In genomic region chr16:18288166-18288565, GRCm38 (mm10) we compare ENCODE assay signal across 8 mouse cellular contexts. TPM values are rescaled to one million over a fixed set of nuclear protein-coding genes. Genes with fewer than 3 reads are reported as not detected.
A peak's percentile ranks its signal among the peaks of the same experiment; 100 is the strongest.
DNase-seq lines count a peak whose midpoint lies in the region; ATAC-seq and TF ChIP-seq lines count a peak whose summit lies in the region.

No protein-coding gene starts in this region.

- peak overlapping the region; percentile 72 for H3K4me2 ChIP-seq in forebrain, embryonic 12.5 days
- H3K4me2 ChIP-seq in limb, embryonic 11.5 days (ENCODE audit: low read depth, severe bottlenecking) = peak overlapping the region; percentile 88
- H3K4me2 ChIP-seq in neural tube, embryonic 14.5 days (ENCODE audit: low read depth, low read length) = peak overlapping the region; percentile 78

- peak overlapping the region; percentile 90; the same call in 1 of the 2 replicates for H3K27ac ChIP-seq in forebrain, embryonic 12.5 days
- no peak overlapping the region for H3K27ac ChIP-seq in limb, embryonic 11.5 days (replicated peaks; ENCODE audit: low read depth, low read length)
- no peak overlapping the region; the same call in 1 of the 2 replicates for H3K27ac ChIP-seq in neural tube, embryonic 14.5 days (ENCODE audit: low read depth, low read length)

- DNase-seq in lung, adult 2 months = no peak
- no peak for DNase-seq in lung, postnatal 25 days (ENCODE audit: low spot score)
- DNase-seq in adrenal gland, postnatal 36 days = peak; percentile 9 to 21
- DNase-seq in limb, embryonic 11.5 days (ENCODE audit: low spot score) = peak; percentile 36
- no peak for DNase-seq in gastrocnemius, postnatal 25 days
- DNase-seq in spleen, postnatal 36 days (ENCODE audit: low spot score in 2 of 2) = no peak

- no peaks in the 10 kb centered on the region for H3K27me3 ChIP-seq in forebrain, embryonic 12.5 days
- H3K27me3 ChIP-seq in limb, embryonic 11.5 days (ENCODE audit: control insufficient read depth, insufficient read depth, low read length) = no peaks in the 10 kb centered on the region
- no peaks in the 10 kb centered on the region for H3K27me3 ChIP-seq in neural tube, embryonic 14.5 days (ENCODE audit: control insufficient read depth, insufficient read depth, low read length)

- ATAC-seq in forebrain, embryonic 12.5 days (ENCODE audit: low FRiP score) = no peak
- no peak for ATAC-seq in limb, embryonic 11.5 days (ENCODE audit: insufficient number of reproducible peaks, low FRiP score, low TSS enrichment, low read depth)
- no peak for ATAC-seq in neural tube, embryonic 14.5 days (ENCODE audit: low read depth)

- TF ChIP-seq CTCF in lung, adult 2 months (IDR thresholded peaks at IDR 0.05; ENCODE audit: insufficient read depth, low read length) = no peak

- H3K9ac ChIP-seq in forebrain, embryonic 12.5 days = peak overlapping the region; percentile 97
- peak overlapping the region; percentile 89 for H3K9ac ChIP-seq in limb, embryonic 11.5 days (ENCODE audit: low read length)
- H3K9ac ChIP-seq in neural tube, embryonic 14.5 days (replicated peaks; ENCODE audit: low read depth, low read length) = peak overlapping the region; percentile 90

- H3K4me1 ChIP-seq in lung, adult 2 months (ENCODE audit: control insufficient read depth, insufficient read depth, low read length) = peaks cover 13% of the 10 kb centered on the region
- H3K4me1 ChIP-seq in forebrain, embryonic 12.5 days = peaks cover 31% of the 10 kb centered on the region
- peaks cover 11% of the 10 kb centered on the region for H3K4me1 ChIP-seq in limb, embryonic 11.5 days (ENCODE audit: control insufficient read depth, insufficient read depth, low read length)
- H3K4me1 ChIP-seq in neural tube, embryonic 14.5 days (ENCODE audit: control insufficient read depth, insufficient read depth, low read length) = peaks cover 23% of the 10 kb centered on the region

- H3K9me3 ChIP-seq in forebrain, embryonic 12.5 days = no peaks in the 10 kb centered on the region
- H3K9me3 ChIP-seq in limb, embryonic 11.5 days (ENCODE audit: control insufficient read depth, low read length) = no peaks in the 10 kb centered on the region
- H3K9me3 ChIP-seq in neural tube, embryonic 14.5 days (ENCODE audit: control insufficient read depth, low read length) = no peaks in the 10 kb centered on the region

- no peak for TF ChIP-seq POLR2A in lung, adult 2 months (IDR thresholded peaks at IDR 0.05; ENCODE audit: borderline replicate concordance, extremely low read depth, low read depth, low read length)

- peaks cover 40% of the 10 kb centered on the region for H3K36me3 ChIP-seq in forebrain, embryonic 12.5 days (replicated peaks)
- H3K36me3 ChIP-seq in limb, embryonic 11.5 days (ENCODE audit: control insufficient read depth, insufficient read depth, low read length) = peaks cover 12% of the 10 kb centered on the region
- peaks cover 18% of the 10 kb centered on the region for H3K36me3 ChIP-seq in neural tube, embryonic 14.5 days (ENCODE audit: control insufficient read depth, insufficient read depth, low read length)

- WGBS in lung, adult 2 months = 0% methylated on average over 4 of the region's 4 CpGs
- 2% methylated on average over 4 of the region's 4 CpGs for WGBS in forebrain, embryonic 12.5 days
- 2% methylated on average over 4 of the region's 4 CpGs for WGBS in limb, embryonic 11.5 days
- 2% methylated on average over 4 of the region's 4 CpGs for WGBS in neural tube, embryonic 14.5 days

- H3K4me3 ChIP-seq in lung, adult 2 months (replicated peaks; ENCODE audit: extremely low read depth, low read depth, low read length) = peak overlapping the region; percentile 83
- peak overlapping the region; percentile 88 for H3K4me3 ChIP-seq in forebrain, embryonic 12.5 days (replicated peaks)
- peak overlapping the region; percentile 72 for H3K4me3 ChIP-seq in limb, embryonic 11.5 days (ENCODE audit: low read depth, low read length)
- peak overlapping the region; percentile 96 for H3K4me3 ChIP-seq in neural tube, embryonic 14.5 days (ENCODE audit: low read depth, low read length)

RNA-seq across cellular contexts. Expression of gene Dgcr8, which starts 0.9 kb away (rescaled TPM):
- 16.0 and 22.3 TPM in 2 replicates for polyA plus RNA-seq in lung, adult 2 months (2012; rRNA removed)
- total RNA-seq in adrenal gland, postnatal 36 days (2021) = 10 to 100 TPM; 27.6 to 32.2 TPM
- polyA plus RNA-seq in forebrain, embryonic 12.5 days (2016; fragmentation: Nextera tagmentation; extraction: Ambion mirVana) = 40.8 and 44.2 TPM in 2 replicates
- polyA plus RNA-seq in limb, embryonic 11.5 days (2014; fragmentation: Nextera tagmentation; extraction: Ambion mirVana) = 42.7 and 48.2 TPM in 2 replicates
- 40.8 and 42.1 TPM in 2 replicates for polyA plus RNA-seq in neural tube, embryonic 14.5 days (2014; fragmentation: Nextera tagmentation; extraction: Ambion mirVana)
- total RNA-seq in gastrocnemius, postnatal 25 days (2021) = 10 to 100 TPM; 14.7 to 16.2 TPM

RNA-seq across cellular contexts. Expression of gene Gm49776, which starts 30.0 kb away (rescaled TPM):
- polyA plus RNA-seq in lung, adult 2 months (2012; rRNA removed) = 0.34 TPM in 1 of 2 replicates, not detected in the other
- total RNA-seq in adrenal gland, postnatal 36 days (2021) = under 1 TPM in 1 of 2 experiments, not detected in 1; 0.86 TPM
- 3.4 TPM in 1 of 2 replicates, not detected in the other for polyA plus RNA-seq in forebrain, embryonic 12.5 days (2016; fragmentation: Nextera tagmentation; extraction: Ambion mirVana)
- 1.3 and 1.7 TPM in 2 replicates for polyA plus RNA-seq in limb, embryonic 11.5 days (2014; fragmentation: Nextera tagmentation; extraction: Ambion mirVana)
- polyA plus RNA-seq in neural tube, embryonic 14.5 days (2014; fragmentation: Nextera tagmentation; extraction: Ambion mirVana) = not detected in 2 replicates
- not detected for total RNA-seq in gastrocnemius, postnatal 25 days (2021)

RNA-seq across cellular contexts. Expression of gene Ranbp1, which starts 39.6 kb away (rescaled TPM):
- polyA plus RNA-seq in lung, adult 2 months (2012; rRNA removed) = 31.5 and 34.8 TPM in 2 replicates
- total RNA-seq in adrenal gland, postnatal 36 days (2021) = 100 to 1,000 TPM; 137 to 164 TPM
- 983 and 1,008 TPM in 2 replicates for polyA plus RNA-seq in forebrain, embryonic 12.5 days (2016; fragmentation: Nextera tagmentation; extraction: Ambion mirVana)
- polyA plus RNA-seq in limb, embryonic 11.5 days (2014; fragmentation: Nextera tagmentation; extraction: Ambion mirVana) = 1,289 and 1,302 TPM in 2 replicates
- polyA plus RNA-seq in neural tube, embryonic 14.5 days (2014; fragmentation: Nextera tagmentation; extraction: Ambion mirVana) = 400 and 407 TPM in 2 replicates
- total RNA-seq in gastrocnemius, postnatal 25 days (2021) = 10 to 100 TPM; 21.6 to 24.7 TPM

RNA-seq across cellular contexts. Expression of gene Trmt2a, which starts 39.7 kb away (rescaled TPM):
- polyA plus RNA-seq in lung, adult 2 months (2012; rRNA removed) = 41.9 and 55.2 TPM in 2 replicates
- total RNA-seq in adrenal gland, postnatal 36 days (2021) = 10 to 100 TPM; 46.5 to 47.1 TPM
- polyA plus RNA-seq in forebrain, embryonic 12.5 days (2016; fragmentation: Nextera tagmentation; extraction: Ambion mirVana) = 111 and 118 TPM in 2 replicates
- polyA plus RNA-seq in limb, embryonic 11.5 days (2014; fragmentation: Nextera tagmentation; extraction: Ambion mirVana) = 95.8 and 96.0 TPM in 2 replicates
- 78.4 and 81.5 TPM in 2 replicates for polyA plus RNA-seq in neural tube, embryonic 14.5 days (2014; fragmentation: Nextera tagmentation; extraction: Ambion mirVana)
- total RNA-seq in gastrocnemius, postnatal 25 days (2021) = 1 to 10 TPM; 9.6 to 10.0 TPM

RNA-seq across cellular contexts. Expression of gene Zdhhc8, which starts 53.2 kb away (rescaled TPM):
- 98.7 and 124 TPM in 2 replicates for polyA plus RNA-seq in lung, adult 2 months (2012; rRNA removed)
- total RNA-seq in adrenal gland, postnatal 36 days (2021) = 10 to 100 TPM; 20.2 to 23.1 TPM
- polyA plus RNA-seq in forebrain, embryonic 12.5 days (2016; fragmentation: Nextera tagmentation; extraction: Ambion mirVana) = 15.7 and 16.9 TPM in 2 replicates
- 14.5 and 14.6 TPM in 2 replicates for polyA plus RNA-seq in limb, embryonic 11.5 days (2014; fragmentation: Nextera tagmentation; extraction: Ambion mirVana)
- polyA plus RNA-seq in neural tube, embryonic 14.5 days (2014; fragmentation: Nextera tagmentation; extraction: Ambion mirVana) = 12.2 and 13.9 TPM in 2 replicates
- 10 to 100 TPM; 21.6 to 26.6 TPM for total RNA-seq in gastrocnemius, postnatal 25 days (2021)

Comparison
In these comparisons a context has a peak if more than half of its experiments do, and no peak if none do; other contexts are left out.
1. DNase-seq: peak in adrenal gland, postnatal 36 days (2 of 2) and limb, embryonic 11.5 days (single experiment); none in lung, adult 2 months (single experiment), lung, postnatal 25 days (single experiment), gastrocnemius, postnatal 25 days (single experiment) and spleen, postnatal 36 days (0 of 2).
2. RNA of gene Ranbp1, which starts 39.6 kb away (polyA plus RNA-seq): 1,289 to 1,302 TPM in limb, embryonic 11.5 days, 983 to 1,008 TPM in forebrain, embryonic 12.5 days and 400 to 407 TPM in neural tube, embryonic 14.5 days; 31.5 to 34.8 TPM in lung, adult 2 months; every median in the first group is over 10 times any median in the second.
3. Peak in every context shown above with its lines, with median percentiles within 50 percentile points of each other: H3K4me3 ChIP-seq, H3K4me2 ChIP-seq and H3K9ac ChIP-seq.